Mouse (Mus musculus): Measurements from ENCODE around the gene Atxn1. TPM values are rescaled to one million over a fixed set of nuclear protein-coding genes. Genes with fewer than 3 reads are reported as not detected.

Atxn1 gene
- total and polyA plus RNA-seq, 3 experiments: 9.4 to 61.0 (median 25.0) TPM

- peaks cover 2% of the 10 kb centered on the region; the same call in 1 of the 2 replicates for H3K9me3 ChIP-seq (replicated peaks)
- no peaks in the 10 kb centered on the region for H3K27me3 ChIP-seq (ENCODE audit: insufficient read depth, low read length)
- no peak overlapping the region for H3K4me3 ChIP-seq (ENCODE audit: low read depth, low read length)
- TF ChIP-seq GATA1 (IDR thresholded peaks at IDR 0.05; ENCODE audit: borderline replicate concordance, low read length): no peak
- TF ChIP-seq CTCF (IDR thresholded peaks at IDR 0.05; ENCODE audit: low read depth, low read length): no peak
- no peak for TF ChIP-seq POLR2AphosphoS5 (IDR thresholded peaks at IDR 0.05; ENCODE audit: insufficient replicate concordance, low read depth, low read length)
- TF ChIP-seq TAL1 (conservative IDR thresholded peaks at IDR 0.05; ENCODE audit: low read depth, low read length): no peak
- no peak for TF ChIP-seq GATA2 (IDR thresholded peaks at IDR 0.05; ENCODE audit: borderline replicate concordance, low read depth, low read length)
- no peaks in the 10 kb centered on the region for H3K4me1 ChIP-seq (ENCODE audit: insufficient read depth, low read depth, low read length)
- H3K36me3 ChIP-seq (replicated peaks): peaks cover 53% of the 10 kb centered on the region
- ATAC-seq (ENCODE audit: extremely low read depth, insufficient number of reproducible peaks, low FRiP score, poor library complexity, severe bottlenecking) (no peak), DNase-seq (ENCODE audit: low spot score) (no peak)
Observed at GRCm38 (mm10) chr13:45692440-45692839, 272.4 kb downstream of the Atxn1 start.

- DNase-seq (ENCODE audit: low spot score) (no peak), ATAC-seq (ENCODE audit: extremely low read depth, insufficient number of reproducible peaks, low FRiP score, poor library complexity, severe bottlenecking) (no peak)
- H3K9me3 ChIP-seq (replicated peaks): no peaks in the 10 kb centered on the region
- no peaks in the 10 kb centered on the region for H3K4me1 ChIP-seq (ENCODE audit: insufficient read depth, low read depth, low read length)
- H3K27me3 ChIP-seq (ENCODE audit: insufficient read depth, low read length): no peaks in the 10 kb centered on the region
- H3K4me3 ChIP-seq (ENCODE audit: low read depth, low read length): no peak overlapping the region
- H3K36me3 ChIP-seq (replicated peaks): peaks cover 50% of the 10 kb centered on the region
- TF ChIP-seq CTCF (IDR thresholded peaks at IDR 0.05; ENCODE audit: low read depth, low read length): no peak
- no peak for TF ChIP-seq GATA2 (IDR thresholded peaks at IDR 0.05; ENCODE audit: borderline replicate concordance, low read depth, low read length)
- TF ChIP-seq TAL1 (conservative IDR thresholded peaks at IDR 0.05; ENCODE audit: low read depth, low read length): no peak
- no peak for TF ChIP-seq POLR2AphosphoS5 (IDR thresholded peaks at IDR 0.05; ENCODE audit: insufficient replicate concordance, low read depth, low read length)
- TF ChIP-seq GATA1 (IDR thresholded peaks at IDR 0.05; ENCODE audit: borderline replicate concordance, low read length): no peak
Observed at GRCm38 (mm10) chr13:45690426-45690825, 274.4 kb downstream of the Atxn1 start.

- Histone ChIP-seq H3K27me3 (ENCODE audit: insufficient read depth, low read length) (no peaks in the 10 kb centered on the region), H3K9me3 (replicated peaks) (no peaks in the 10 kb centered on the region), H3K4me1 (ENCODE audit: insufficient read depth, low read depth, low read length) (no peaks in the 10 kb centered on the region), H3K36me3 (replicated peaks) (peaks cover 48% of the 10 kb centered on the region), H3K4me3 (ENCODE audit: low read depth, low read length) (no peak overlapping the region)
- TF ChIP-seq GATA1 (IDR thresholded peaks at IDR 0.05; ENCODE audit: borderline replicate concordance, low read length): no peak
- TF ChIP-seq TAL1 (conservative IDR thresholded peaks at IDR 0.05; ENCODE audit: low read depth, low read length): no peak
- TF ChIP-seq GATA2 (IDR thresholded peaks at IDR 0.05; ENCODE audit: borderline replicate concordance, low read depth, low read length): no peak
- TF ChIP-seq POLR2AphosphoS5 (IDR thresholded peaks at IDR 0.05; ENCODE audit: insufficient replicate concordance, low read depth, low read length): no peak
- no peak for TF ChIP-seq CTCF (IDR thresholded peaks at IDR 0.05; ENCODE audit: low read depth, low read length)
- ATAC-seq (ENCODE audit: extremely low read depth, insufficient number of reproducible peaks, low FRiP score, poor library complexity, severe bottlenecking): no peak
- DNase-seq (ENCODE audit: low spot score): no peak
Observed at GRCm38 (mm10) chr13:45688864-45689263, 275.9 kb downstream of the Atxn1 start.

GRCm38 (mm10) chr13:45687581-45687980, 277.2 kb downstream of the Atxn1 start:
- no peaks in the 10 kb centered on the region for H3K27me3 ChIP-seq (ENCODE audit: insufficient read depth, low read length)
- no peak for DNase-seq (ENCODE audit: low spot score)
- no peaks in the 10 kb centered on the region for H3K9me3 ChIP-seq (replicated peaks)
- no peak for ATAC-seq (ENCODE audit: extremely low read depth, insufficient number of reproducible peaks, low FRiP score, poor library complexity, severe bottlenecking)
- no peak for TF ChIP-seq GATA1 (IDR thresholded peaks at IDR 0.05; ENCODE audit: borderline replicate concordance, low read length)
- peaks cover 35% of the 10 kb centered on the region for H3K36me3 ChIP-seq (replicated peaks)
- no peak overlapping the region for H3K4me3 ChIP-seq (ENCODE audit: low read depth, low read length)
- H3K4me1 ChIP-seq (ENCODE audit: insufficient read depth, low read depth, low read length): no peaks in the 10 kb centered on the region

GRCm38 (mm10) chr13:45686309-45686582, 278.6 kb downstream of the Atxn1 start:
- no peak for ATAC-seq (ENCODE audit: extremely low read depth, insufficient number of reproducible peaks, low FRiP score, poor library complexity, severe bottlenecking)
- TF ChIP-seq CTCF (IDR thresholded peaks at IDR 0.05; ENCODE audit: low read depth, low read length) (no peak), POLR2AphosphoS5 (IDR thresholded peaks at IDR 0.05; ENCODE audit: insufficient replicate concordance, low read depth, low read length) (no peak), TAL1 (conservative IDR thresholded peaks at IDR 0.05; ENCODE audit: low read depth, low read length) (no peak), GATA1 (IDR thresholded peaks at IDR 0.05; ENCODE audit: borderline replicate concordance, low read length) (no peak), GATA2 (IDR thresholded peaks at IDR 0.05; ENCODE audit: borderline replicate concordance, low read depth, low read length) (no peak)

GRCm38 (mm10) chr13:45685575-45686308, 279.1 kb downstream of the Atxn1 start:
- ATAC-seq (ENCODE audit: extremely low read depth, insufficient number of reproducible peaks, low FRiP score, poor library complexity, severe bottlenecking) (no peak), DNase-seq (ENCODE audit: low spot score) (no peak)
- Histone ChIP-seq H3K27me3 (ENCODE audit: insufficient read depth, low read length) (no peaks in the 10 kb centered on the region), H3K36me3 (replicated peaks) (peaks cover 42% of the 10 kb centered on the region), H3K4me1 (ENCODE audit: insufficient read depth, low read depth, low read length) (no peaks in the 10 kb centered on the region), H3K9me3 (replicated peaks) (no peaks in the 10 kb centered on the region), H3K4me3 (ENCODE audit: low read depth, low read length) (no peak overlapping the region)
- no peak for TF ChIP-seq CTCF (IDR thresholded peaks at IDR 0.05; ENCODE audit: low read depth, low read length)
- no peak for TF ChIP-seq GATA1 (IDR thresholded peaks at IDR 0.05; ENCODE audit: borderline replicate concordance, low read length)
- TF ChIP-seq TAL1 (conservative IDR thresholded peaks at IDR 0.05; ENCODE audit: low read depth, low read length): no peak
- TF ChIP-seq GATA2 (IDR thresholded peaks at IDR 0.05; ENCODE audit: borderline replicate concordance, low read depth, low read length): no peak
- TF ChIP-seq POLR2AphosphoS5 (IDR thresholded peaks at IDR 0.05; ENCODE audit: insufficient replicate concordance, low read depth, low read length): no peak

More at GRCm38 (mm10) chr13:45686309-45686582, 278.6 kb downstream of the Atxn1 start:
- no peaks in the 10 kb centered on the region for H3K4me1 ChIP-seq (ENCODE audit: insufficient read depth, low read depth, low read length)
- no peaks in the 10 kb centered on the region for H3K27me3 ChIP-seq (ENCODE audit: insufficient read depth, low read length)
- H3K36me3 ChIP-seq (replicated peaks): peaks cover 40% of the 10 kb centered on the region
- H3K4me3 ChIP-seq (ENCODE audit: low read depth, low read length): no peak overlapping the region
- H3K9me3 ChIP-seq (replicated peaks): no peaks in the 10 kb centered on the region
- no peak for DNase-seq (ENCODE audit: low spot score)
